Mouse (Mus musculus) MEL (cell line): ENCODE results near the gene Zdhhc9. TPM values are rescaled to one million over a fixed set of nuclear protein-coding genes. Genes with fewer than 3 reads are reported as not detected.

Source experiments
- DNase-seq: peaks from one replicate; pipeline ENCODE4 v3.0.0; 2011; ENCODE audit warnings: low read depth, low spot score
- H3K27ac ChIP-seq: 2 replicates; pipeline ENCODE4 v1.5.1; 2012; ENCODE audit warnings: low read depth, mild to moderate bottlenecking, control low read depth, low read length, moderate library complexity; ENCODE audit not compliant: control insufficient read depth
- H3K27me3 ChIP-seq, 2 experiments: fragments of 150-350 bp in 1 of 2; sonication (generic) in 1 of 2; 2 replicates each; pipeline ENCODE4 v1.6.1; 2012; ENCODE audit warnings: low read length in 2 of 2, mild to moderate bottlenecking in 2 of 2, improper control_type of control experiment in 1 of 2, moderate library complexity in 1 of 2; ENCODE audit not compliant: insufficient read depth in 2 of 2, control insufficient read depth in 1 of 2
- H3K36me3 ChIP-seq, 2 experiments: 2 replicates each; pipeline ENCODE4 v1.6.1; 2012 to 2014; ENCODE audit warnings: low read length in 2 of 2, improper control_type of control experiment in 1 of 2, inconsistent platforms in 1 of 2, mild to moderate bottlenecking in 1 of 2; ENCODE audit not compliant: insufficient read depth in 2 of 2, control insufficient read depth in 1 of 2
- H3K4me1 ChIP-seq, 2 experiments: fragments of 150-350 bp in 1 of 2; sonication (generic) in 1 of 2; 2 replicates each; pipeline ENCODE4 v1.6.1; 2012; ENCODE audit warnings: low read length in 2 of 2, improper control_type of control experiment in 1 of 2, mild to moderate bottlenecking in 1 of 2; ENCODE audit not compliant: insufficient read depth in 2 of 2, control insufficient read depth in 1 of 2
- H3K4me3 ChIP-seq, 2 experiments: fragments of 150-350 bp in 1 of 2; sonication (generic) in 1 of 2; 2 replicates each; pipeline ENCODE4 v1.5.1; 2012; ENCODE audit warnings: low read depth in 2 of 2, low read length in 2 of 2, mild to moderate bottlenecking in 2 of 2, moderate library complexity in 2 of 2, control low read depth in 1 of 2, improper control_type of control experiment in 1 of 2; ENCODE audit not compliant: control insufficient read depth in 1 of 2, insufficient read depth in 1 of 2
- H3K79me2 ChIP-seq: 2 replicates; pipeline ENCODE4 v1.6.1; 2012; ENCODE audit warnings: mild to moderate bottlenecking, low read length, moderate library complexity; ENCODE audit not compliant: control insufficient read depth, poor library complexity, insufficient read depth
- H3K9ac ChIP-seq: 2 replicates; pipeline ENCODE4 v1.6.1; 2012; ENCODE audit warnings: low read depth, mild to moderate bottlenecking, control low read depth, low read length, moderate library complexity; ENCODE audit not compliant: control insufficient read depth, poor library complexity, severe bottlenecking
- H3K9me3 ChIP-seq: fragments of 150-350 bp; sonication (generic); replicated peaks from 2 replicates; pipeline ENCODE4 v1.6.1; 2012; ENCODE audit warnings: mild to moderate bottlenecking, low read length, improper control_type of control experiment, moderate library complexity; ENCODE audit not compliant: insufficient read depth
- BHLHE40 ChIP-seq: IDR thresholded peaks from 2 replicates; pipeline ENCODE4 v1.6.1; 2012; ENCODE audit warnings: low read depth, mild to moderate bottlenecking, inconsistent platforms, low read length, improper control_type of control experiment, borderline replicate concordance
- CHD2 ChIP-seq: IDR thresholded peaks from 2 replicates; pipeline ENCODE4 v1.6.1; 2011; ENCODE audit warnings: low read length, improper control_type of control experiment
- CTCF ChIP-seq, 3 experiments: IDR thresholded peaks in 2 of 3; conservative IDR thresholded peaks in 1 of 3; 2 replicates each; pipeline ENCODE4 v1.5.1; 2011 to 2012; ENCODE audit warnings: low read length in 3 of 3, low read depth in 2 of 3, mild to moderate bottlenecking in 2 of 3, improper control_type of control experiment in 1 of 3, inconsistent platforms in 1 of 3, mixed read lengths in 1 of 3, moderate library complexity in 1 of 3; ENCODE audit not compliant: control insufficient read depth in 1 of 3, insufficient read depth in 1 of 3, poor library complexity in 1 of 3, severe bottlenecking in 1 of 3
- E2F4 ChIP-seq: IDR thresholded peaks from 2 replicates; pipeline ENCODE4 v1.6.1; 2011; ENCODE audit warnings: low read depth, low read length, improper control_type of control experiment, borderline replicate concordance
- ELF1 ChIP-seq: IDR thresholded peaks from 2 replicates; pipeline ENCODE4 v1.6.1; 2014; ENCODE audit warnings: low read depth, mild to moderate bottlenecking, inconsistent platforms, low read length, improper control_type of control experiment, moderate library complexity
- ETS1 ChIP-seq: IDR thresholded peaks from 2 replicates; pipeline ENCODE4 v1.6.1; 2012; ENCODE audit warnings: low read depth, mild to moderate bottlenecking, inconsistent platforms, low read length, improper control_type of control experiment, moderate library complexity
- GABPA ChIP-seq: IDR thresholded peaks from 2 replicates; pipeline ENCODE4 v1.6.1; 2012; ENCODE audit warnings: low read depth, mild to moderate bottlenecking, inconsistent platforms, low read length, improper control_type of control experiment, moderate library complexity
- GATA1 ChIP-seq: IDR thresholded peaks from 2 replicates; pipeline ENCODE4 v1.6.1; 2011; ENCODE audit warnings: low read depth, low read length, improper control_type of control experiment
- HCFC1 ChIP-seq: IDR thresholded peaks from 2 replicates; pipeline ENCODE4 v1.6.1; 2012; ENCODE audit warnings: low read depth, mild to moderate bottlenecking, inconsistent platforms, low read length, improper control_type of control experiment, moderate library complexity
- JUND ChIP-seq: IDR thresholded peaks from 2 replicates; pipeline ENCODE4 v1.6.1; 2011; ENCODE audit warnings: low read depth, mild to moderate bottlenecking, improper control_type of control experiment, low read length
- KAT2A ChIP-seq: conservative IDR thresholded peaks from 2 replicates; pipeline ENCODE4 v1.6.1; 2012; ENCODE audit warnings: low read depth, low read length, improper control_type of control experiment, inconsistent platforms
- MAFK ChIP-seq: IDR thresholded peaks from 2 replicates; pipeline ENCODE4 v1.6.1; 2011; ENCODE audit warnings: low read depth, mild to moderate bottlenecking, low read length, improper control_type of control experiment, borderline replicate concordance
- MAX ChIP-seq: IDR thresholded peaks from 2 replicates; pipeline ENCODE4 v1.6.1; 2011; ENCODE audit warnings: low read length, improper control_type of control experiment
- MAZ ChIP-seq: IDR thresholded peaks from 2 replicates; pipeline ENCODE4 v1.6.1; 2012; ENCODE audit warnings: low read depth, mild to moderate bottlenecking, inconsistent platforms, low read length, improper control_type of control experiment
- MXI1 ChIP-seq: IDR thresholded peaks from 2 replicates; pipeline ENCODE4 v1.6.1; 2011; ENCODE audit warnings: mild to moderate bottlenecking, low read depth, low read length, improper control_type of control experiment
- MYC ChIP-seq: IDR thresholded peaks from 2 replicates; pipeline ENCODE4 v1.6.1; 2011; ENCODE audit warnings: low read depth, mild to moderate bottlenecking, low read length, improper control_type of control experiment, moderate library complexity
- NELFE ChIP-seq: IDR thresholded peaks from 2 replicates; pipeline ENCODE4 v1.6.1; 2011; ENCODE audit warnings: low read depth, low read length, improper control_type of control experiment
- POLR2A ChIP-seq, 2 experiments: IDR thresholded peaks; 2 replicates each; pipeline ENCODE4 v1.6.1; 2011 to 2012; ENCODE audit warnings: low read length in 2 of 2, mild to moderate bottlenecking in 2 of 2, control low read depth in 1 of 2, improper control_type of control experiment in 1 of 2, low read depth in 1 of 2, moderate library complexity in 1 of 2; ENCODE audit not compliant: control insufficient read depth in 1 of 2, insufficient read depth in 1 of 2, poor library complexity in 1 of 2
- POLR2AphosphoS5 ChIP-seq: IDR thresholded peaks from 2 replicates; pipeline ENCODE4 v1.6.1; 2012; ENCODE audit warnings: low read depth, borderline replicate concordance, mild to moderate bottlenecking, inconsistent platforms, low read length, moderate library complexity, mixed read lengths
- RCOR1 ChIP-seq: IDR thresholded peaks from 2 replicates; pipeline ENCODE4 v1.6.1; 2012; ENCODE audit warnings: low read depth, mild to moderate bottlenecking, inconsistent platforms, low read length, improper control_type of control experiment
- SIN3A ChIP-seq: IDR thresholded peaks from 2 replicates; pipeline ENCODE4 v1.6.1; 2012; ENCODE audit warnings: low read length, improper control_type of control experiment, inconsistent platforms
- SMC3 ChIP-seq: IDR thresholded peaks from 2 replicates; pipeline ENCODE4 v1.6.1; 2011; ENCODE audit warnings: low read depth, low read length, improper control_type of control experiment
- TAL1 ChIP-seq: IDR thresholded peaks from 2 replicates; pipeline ENCODE4 v1.6.1; 2012; ENCODE audit warnings: mild to moderate bottlenecking, inconsistent platforms, low read length, moderate library complexity, mixed read lengths
- TBP ChIP-seq: IDR thresholded peaks from 2 replicates; pipeline ENCODE4 v1.8.0; 2011; ENCODE audit warnings: low read depth, low read length, improper control_type of control experiment
- TCF12 ChIP-seq: IDR thresholded peaks from 2 replicates; pipeline ENCODE4 v1.6.1; 2014; ENCODE audit warnings: low read depth, mild to moderate bottlenecking, inconsistent platforms, low read length, improper control_type of control experiment, moderate library complexity
- UBTF ChIP-seq: IDR thresholded peaks from 2 replicates; pipeline ENCODE4 v1.6.1; 2012; ENCODE audit warnings: low read depth, mild to moderate bottlenecking, inconsistent platforms, low read length, improper control_type of control experiment, moderate library complexity, borderline replicate concordance; ENCODE audit not compliant: insufficient read depth
- USF1 ChIP-seq: IDR thresholded peaks from 2 replicates; pipeline ENCODE4 v1.6.1; 2014; ENCODE audit warnings: low read depth, mild to moderate bottlenecking, inconsistent platforms, low read length, improper control_type of control experiment, moderate library complexity
- USF2 ChIP-seq, 2 experiments: IDR thresholded peaks; 2 replicates each; pipeline ENCODE4 v1.6.1; 2011 to 2012; ENCODE audit warnings: improper control_type of control experiment in 2 of 2, low read length in 2 of 2, borderline replicate concordance in 1 of 2, inconsistent platforms in 1 of 2, low read depth in 1 of 2, mild to moderate bottlenecking in 1 of 2; ENCODE audit not compliant: insufficient read depth in 1 of 2
- ZC3H11A ChIP-seq: IDR thresholded peaks from 2 replicates; pipeline ENCODE4 v1.6.1; 2012; ENCODE audit warnings: low read depth, mild to moderate bottlenecking, inconsistent platforms, low read length, improper control_type of control experiment
- ZNF384 ChIP-seq: IDR thresholded peaks from 2 replicates; pipeline ENCODE4 v1.6.1; 2012; ENCODE audit warnings: low read depth, mild to moderate bottlenecking, inconsistent platforms, low read length, improper control_type of control experiment
- polyA plus RNA-seq, 2 experiments: library from polyadenylated mRNA; stranded (reverse) in 1 of 2; unstranded in 1 of 2; fragments of >175 nt in 1 of 2; fragments of >200 nt in 1 of 2; gene quantifications; 2 replicates each; pipeline versions ENCODE4 v1.2.1 to v1.2.4; 2012; ENCODE audit warnings: low replicate concordance in 2 of 2, low read depth in 1 of 2; ENCODE audit not compliant: insufficient read length in 2 of 2, insufficient read depth in 1 of 2, missing spikeins in 1 of 2
- total RNA-seq: library from RNA; depleted of rRNA; stranded (reverse); fragments of 300-350 nt; gene quantifications from 2 replicates; pipeline ENCODE4 v1.2.3, GENCODE M21; 2012

Zdhhc9 gene
- total and polyA plus RNA-seq, 3 experiments, result 2.3 to 51.7 (median 8.3) TPM

- Histone ChIP-seq H3K9me3 (no peaks in the 10 kb centered on the region), H3K4me3 (no peak overlapping the region), H3K27ac (no peak overlapping the region), H3K36me3 (peaks cover 0 to 26% of the 10 kb centered on the region in 2 experiments; a peak in 2 of 4 replicates), H3K9ac (no peak overlapping the region), H3K79me2 (no peaks in the 10 kb centered on the region), H3K4me1 (peaks cover 8 to 40% of the 10 kb centered on the region in 2 experiments), H3K27me3 (no peaks in the 10 kb centered on the region)
- no peak for TF ChIP-seq POLR2AphosphoS5
- no peak for TF ChIP-seq ZNF384
- no peak for TF ChIP-seq SMC3
- no peak for TF ChIP-seq ETS1
- no peak for TF ChIP-seq SIN3A
- TF ChIP-seq USF1, result no peak
- TF ChIP-seq RCOR1, result no peak
- TF ChIP-seq MXI1, result no peak
- no peak for TF ChIP-seq ZC3H11A
- no peak for TF ChIP-seq NELFE
- no peak for TF ChIP-seq HCFC1
- no peak for TF ChIP-seq GATA1
- no peak for TF ChIP-seq MAZ
- no peak for TF ChIP-seq BHLHE40
- no peak for TF ChIP-seq UBTF
- no peak for TF ChIP-seq MAFK
- TF ChIP-seq E2F4, result no peak
- no peak for TF ChIP-seq POLR2A (IDR thresholded peaks at IDR 0.05; ENCODE audit: control insufficient read depth in 1 of 2, insufficient read depth in 1 of 2, low read depth in 1 of 2, low read length in 2 of 2, poor library complexity in 1 of 2)
- TF ChIP-seq TBP, result no peak
- DNase-seq, result no peak
These were observed 51.3 kb downstream of the Zdhhc9 start for GRCm38 (mm10) chrX:48157396-48157795.

GRCm38 (mm10) chrX:48155489-48155888 lies 53.2 kb downstream of the Zdhhc9 start:
- H3K4me3 ChIP-seq, result no peak overlapping the region
- TF ChIP-seq MAX, result no peak
- TF ChIP-seq ELF1, result no peak
- TF ChIP-seq POLR2AphosphoS5, result no peak
- TF ChIP-seq ZNF384, result no peak
- TF ChIP-seq USF2 (IDR thresholded peaks at IDR 0.05; ENCODE audit: borderline replicate concordance in 1 of 2, insufficient read depth in 1 of 2, low read depth in 1 of 2, low read length in 2 of 2), result no peak
- no peak for TF ChIP-seq MYC
- TF ChIP-seq TCF12, result no peak
- no peak for TF ChIP-seq KAT2A
- no peak for TF ChIP-seq TAL1
- TF ChIP-seq GABPA, result no peak
- TF ChIP-seq NELFE, result no peak
- TF ChIP-seq JUND, result no peak
- TF ChIP-seq USF1, result no peak
- no peak for TF ChIP-seq CHD2
- no peak for TF ChIP-seq HCFC1
- TF ChIP-seq CTCF (IDR thresholded peaks at IDR 0.05 in 2 of 3, conservative IDR thresholded peaks at IDR 0.05 in 1 of 3; ENCODE audit: control insufficient read depth in 1 of 3, insufficient read depth in 1 of 3, low read depth in 2 of 3, low read length in 3 of 3, poor library complexity in 1 of 3, severe bottlenecking in 1 of 3), result no peak
- no peak for TF ChIP-seq ETS1
- TF ChIP-seq SMC3, result no peak
- peaks cover 0 to 26% of the 10 kb centered on the region in 2 experiments; a peak in 2 of 4 replicates for H3K36me3 ChIP-seq

More at GRCm38 (mm10) chrX:48155489-48155888, 53.2 kb downstream of the Zdhhc9 start:
- Histone ChIP-seq H3K27ac (no peak overlapping the region), H3K27me3 (no peaks in the 10 kb centered on the region), H3K79me2 (no peaks in the 10 kb centered on the region), H3K9ac (no peak overlapping the region), H3K4me1 (peaks cover 8 to 41% of the 10 kb centered on the region in 2 experiments), H3K9me3 (no peaks in the 10 kb centered on the region)
- DNase-seq, result no peak
